Mouse (Mus musculus): ENCODE data around the gene Olfr320. TPM values are rescaled to one million over a fixed set of nuclear protein-coding genes. Genes with fewer than 3 reads are reported as not detected.

The Olfr320 gene
- polyA plus RNA-seq, 1 experiment from 2014 or later: not detected

GRCm38 (mm10) chr11:58641638-58642358 is 39.1 kb upstream of the Olfr320 start:
- H3K27me3 ChIP-seq (replicated peaks; ENCODE audit: control insufficient read depth, insufficient read depth, low read length): peaks cover 51% of the 10 kb centered on the region
- no peak overlapping the region for H3K9ac ChIP-seq (ENCODE audit: low read depth, low read length)
- no peaks in the 10 kb centered on the region for H3K36me3 ChIP-seq (ENCODE audit: control insufficient read depth, insufficient read depth)
- ATAC-seq: no peak
- H3K27ac ChIP-seq (ENCODE audit: low read depth, low read length): no peak overlapping the region
- no peaks in the 10 kb centered on the region for H3K9me3 ChIP-seq (ENCODE audit: control insufficient read depth)
- TF ChIP-seq CTCF (IDR thresholded peaks at IDR 0.05; ENCODE audit: low read depth): no peak
- 79% methylated on average over 13 of the region's 13 CpGs for WGBS
- H3K4me2 ChIP-seq (replicated peaks; ENCODE audit: low read depth): no peak overlapping the region
- H3K4me3 ChIP-seq (ENCODE audit: low read depth, low read length): no peak overlapping the region
- H3K4me1 ChIP-seq (replicated peaks; ENCODE audit: control insufficient read depth, insufficient read depth, low read length): 0 out of 2 replicates have a peak, but pooled peaks cover 5% of the 10 kb centered on the region

GRCm38 (mm10) chr11:58643350-58643749 is 37.5 kb upstream of the Olfr320 start:
- no peak for ATAC-seq
- Histone ChIP-seq H3K27ac (ENCODE audit: low read depth, low read length) (no peak overlapping the region), H3K36me3 (ENCODE audit: control insufficient read depth, insufficient read depth) (no peaks in the 10 kb centered on the region), H3K4me2 (replicated peaks; ENCODE audit: low read depth) (no peak overlapping the region), H3K9me3 (ENCODE audit: control insufficient read depth) (no peaks in the 10 kb centered on the region), H3K9ac (ENCODE audit: low read depth, low read length) (no peak overlapping the region), H3K4me3 (ENCODE audit: low read depth, low read length) (no peak overlapping the region), H3K27me3 (replicated peaks; ENCODE audit: control insufficient read depth, insufficient read depth, low read length) (peaks cover 36% of the 10 kb centered on the region), H3K4me1 (replicated peaks; ENCODE audit: control insufficient read depth, insufficient read depth, low read length) (0 out of 2 replicates have a peak, but pooled peaks cover 5% of the 10 kb centered on the region)
- TF ChIP-seq CTCF (IDR thresholded peaks at IDR 0.05; ENCODE audit: low read depth): peak; percentile 78
- WGBS: 38% methylated on average over 6 of the region's 6 CpGs

GRCm38 (mm10) chr11:58655151-58655550 is 25.7 kb upstream of the Olfr320 start:
- Histone ChIP-seq H3K9ac (ENCODE audit: low read depth, low read length) (no peak overlapping the region), H3K4me1 (replicated peaks; ENCODE audit: control insufficient read depth, insufficient read depth, low read length) (no peaks in the 10 kb centered on the region), H3K27ac (ENCODE audit: low read depth, low read length) (no peak overlapping the region), H3K4me2 (replicated peaks; ENCODE audit: low read depth) (no peak overlapping the region), H3K36me3 (ENCODE audit: control insufficient read depth, insufficient read depth) (no peaks in the 10 kb centered on the region), H3K27me3 (replicated peaks; ENCODE audit: control insufficient read depth, insufficient read depth, low read length) (no peaks in the 10 kb centered on the region), H3K4me3 (ENCODE audit: low read depth, low read length) (no peak overlapping the region), H3K9me3 (ENCODE audit: control insufficient read depth) (no peaks in the 10 kb centered on the region)
- ATAC-seq: no peak
- WGBS: 84% methylated on average over 3 of the region's 3 CpGs
- no peak for TF ChIP-seq CTCF (IDR thresholded peaks at IDR 0.05; ENCODE audit: low read depth)

GRCm38 (mm10) chr11:58658596-58658995 is 22.3 kb upstream of the Olfr320 start, which contains the start of gene Olfr322:
Gene Olfr322, plus strand, starts transcription at chr11:58658782.
- Histone ChIP-seq H3K27me3 (replicated peaks; ENCODE audit: control insufficient read depth, insufficient read depth, low read length) (no peaks in the 10 kb centered on the region), H3K9me3 (ENCODE audit: control insufficient read depth) (no peaks in the 10 kb centered on the region), H3K4me3 (ENCODE audit: low read depth, low read length) (no peak within 1 kb of the TSS), H3K36me3 (ENCODE audit: control insufficient read depth, insufficient read depth) (no peaks in the 10 kb centered on the region), H3K9ac (ENCODE audit: low read depth, low read length) (no peak within 1 kb of the TSS), H3K4me1 (replicated peaks; ENCODE audit: control insufficient read depth, insufficient read depth, low read length) (no peaks in the 10 kb centered on the region), H3K4me2 (replicated peaks; ENCODE audit: low read depth) (no peak within 1 kb of the TSS), H3K27ac (ENCODE audit: low read depth, low read length) (no peak within 1 kb of the TSS)
- ATAC-seq: no peak
- TF ChIP-seq CTCF (IDR thresholded peaks at IDR 0.05; ENCODE audit: low read depth): no peak
- WGBS: 83% methylated on average over 4 of the region's 4 CpGs

GRCm38 (mm10) chr11:58669252-58669651 is 11.6 kb upstream of the Olfr320 start:
- no peak overlapping the region for H3K4me2 ChIP-seq (replicated peaks; ENCODE audit: low read depth)
- no peak overlapping the region for H3K27ac ChIP-seq (ENCODE audit: low read depth, low read length)
- H3K4me3 ChIP-seq (ENCODE audit: low read depth, low read length): no peak overlapping the region
- no peaks in the 10 kb centered on the region for H3K9me3 ChIP-seq (ENCODE audit: control insufficient read depth)
- no peak overlapping the region for H3K9ac ChIP-seq (ENCODE audit: low read depth, low read length)
- peak; percentile 11; the same call in 1 of the 2 replicates for TF ChIP-seq CTCF (IDR thresholded peaks at IDR 0.05; ENCODE audit: low read depth)
- no peaks in the 10 kb centered on the region for H3K36me3 ChIP-seq (ENCODE audit: control insufficient read depth, insufficient read depth)
- no peaks in the 10 kb centered on the region for H3K27me3 ChIP-seq (replicated peaks; ENCODE audit: control insufficient read depth, insufficient read depth, low read length)
- ATAC-seq: no peak
- H3K4me1 ChIP-seq (replicated peaks; ENCODE audit: control insufficient read depth, insufficient read depth, low read length): no peaks in the 10 kb centered on the region

GRCm38 (mm10) chr11:58671825-58672224 is 9.1 kb upstream of the Olfr320 start:
- H3K27me3 ChIP-seq (replicated peaks; ENCODE audit: control insufficient read depth, insufficient read depth, low read length): no peaks in the 10 kb centered on the region
- no peak for ATAC-seq
- WGBS: 45% methylated on average over 4 of the region's 4 CpGs
- no peak overlapping the region for H3K4me2 ChIP-seq (replicated peaks; ENCODE audit: low read depth)
- no peak overlapping the region for H3K9ac ChIP-seq (ENCODE audit: low read depth, low read length)
- H3K9me3 ChIP-seq (ENCODE audit: control insufficient read depth): no peaks in the 10 kb centered on the region
- H3K27ac ChIP-seq (ENCODE audit: low read depth, low read length): no peak overlapping the region
- H3K4me3 ChIP-seq (ENCODE audit: low read depth, low read length): no peak overlapping the region
- peak; percentile 21; the same call in 1 of the 2 replicates for TF ChIP-seq CTCF (IDR thresholded peaks at IDR 0.05; ENCODE audit: low read depth)
- H3K4me1 ChIP-seq (replicated peaks; ENCODE audit: control insufficient read depth, insufficient read depth, low read length): no peaks in the 10 kb centered on the region
- no peaks in the 10 kb centered on the region for H3K36me3 ChIP-seq (ENCODE audit: control insufficient read depth, insufficient read depth)

Measured in intestine, postnatal 0 days (tissue).